In genomic region chr3:53139205-53139604, GRCm38 (mm10) we compare ENCODE assay signal across 18 mouse cellular contexts.
DNase-seq lines count a peak whose midpoint lies in the region; TF ChIP-seq lines count a peak whose summit lies in the region.
"Had no signal": no experiment of that assay in that cellular context is flagged by ENCODE, and none has a peak within 500 bp of the region (broad histone marks: within the 10 kb centered on the region; RNA-seq: fewer than 3 reads in every experiment).

No protein-coding gene starts in this region.

- peak overlapping the region; percentile 40; the same call in 1 of the 2 replicates for H3K27ac ChIP-seq in embryonic fibroblast, embryonic 13.5 days (ENCODE audit: insufficient read depth, low read length)
- no peak overlapping the region for H3K27ac ChIP-seq in left cerebral cortex, adult 2 months
- H3K27ac ChIP-seq: gastrocnemius, adult 2 months; heart, embryonic 15.5 days; hindbrain, embryonic 12.5 days; hindbrain, embryonic 15.5 days had no signal

- no peak for TF ChIP-seq CTCF in embryonic fibroblast, embryonic 13.5 days (IDR thresholded peaks at IDR 0.05; ENCODE audit: borderline replicate concordance, insufficient read depth, low read length)
- TF ChIP-seq CTCF in left cerebral cortex, adult 2 months (IDR thresholded peaks at IDR 0.05) = no peak

- TF ChIP-seq POLR2A in embryonic fibroblast, embryonic 13.5 days (IDR thresholded peaks at IDR 0.05; ENCODE audit: low read depth, low read length) = no peak

- peak; percentile 68 for DNase-seq in heart, adult 11 months
- DNase-seq in heart, postnatal 14 days = no peak
- DNase-seq in Muller cell, postnatal 12 days (ENCODE audit: inconsistent ontology term) = peak; percentile 37
- no peak for DNase-seq in kidney, adult 8-10 months
- no peak for DNase-seq in left cerebral cortex, adult 2 months (ENCODE audit: extremely low spot score in 1 of 2, low spot score in 2 of 2)
- DNase-seq: adrenal gland, adult 2 months; adrenal gland, postnatal 14 days; cerebellum, adult 11 months; cerebellum, adult 8-10 months; cerebellum, postnatal 10 days; forebrain, postnatal 0 days; gastrocnemius, adult 2 months; gastrocnemius, postnatal 14 days had no signal

- intact Hi-C loops in heart, postnatal 14 days (cut with DNase I) = no loop called here
- intact Hi-C loops in left cerebral cortex, adult 2 months (cut with DNase I) = no loop called here

- no peak overlapping the region for H3K4me3 ChIP-seq in embryonic fibroblast, embryonic 13.5 days (ENCODE audit: insufficient read depth, low read length)
- no peak overlapping the region for H3K4me3 ChIP-seq in left cerebral cortex, adult 2 months
- H3K4me3 ChIP-seq: gastrocnemius, adult 2 months; heart, embryonic 12.5 days; heart, embryonic 15.5 days; hindbrain, embryonic 12.5 days; hindbrain, embryonic 15.5 days had no signal

- H3K4me1 ChIP-seq in embryonic fibroblast, embryonic 13.5 days (ENCODE audit: control insufficient read depth, insufficient read depth, low read length) = peaks cover 7% of the 10 kb centered on the region; the same call in 1 of the 2 replicates

Comparison
In these comparisons a context has a peak if more than half of its experiments do, and no peak if none do; other contexts are left out.
1. DNase-seq: peak in heart, adult 11 months (single experiment) and Muller cell, postnatal 12 days (single experiment); none in heart, postnatal 14 days (0 of 2), kidney, adult 8-10 months (0 of 2) and left cerebral cortex, adult 2 months (0 of 2).